Mouse (Mus musculus) ES-Bruce4 (cell line): ENCODE data around the gene Arhgap10.

Experiments
- CTCF ChIP-seq: IDR thresholded peaks from one replicate; pipeline ENCODE4 v1.8.1; 2011; ENCODE audit warnings: low read depth, low read length
- POLR2A ChIP-seq: IDR thresholded peaks from one replicate; pipeline ENCODE4 v1.8.1; 2011; ENCODE audit warnings: low read length; ENCODE audit not compliant: insufficient read depth

GRCm38 (mm10) chr8:77509044-77509443, 8.7 kb downstream of the Arhgap10 start:
- TF ChIP-seq POLR2A (no peak), CTCF (no peak)
